Mouse (Mus musculus): Measurements from ENCODE around the gene Mtmr14. TPM values are rescaled to one million over a fixed set of nuclear protein-coding genes. Genes with fewer than 3 reads are reported as not detected.

The Mtmr14 gene
- 44.2 and 46.3 TPM in 2 replicates for polyA plus RNA-seq (2014; fragmentation: Nextera tagmentation; extraction: Ambion mirVana)

DNA sequence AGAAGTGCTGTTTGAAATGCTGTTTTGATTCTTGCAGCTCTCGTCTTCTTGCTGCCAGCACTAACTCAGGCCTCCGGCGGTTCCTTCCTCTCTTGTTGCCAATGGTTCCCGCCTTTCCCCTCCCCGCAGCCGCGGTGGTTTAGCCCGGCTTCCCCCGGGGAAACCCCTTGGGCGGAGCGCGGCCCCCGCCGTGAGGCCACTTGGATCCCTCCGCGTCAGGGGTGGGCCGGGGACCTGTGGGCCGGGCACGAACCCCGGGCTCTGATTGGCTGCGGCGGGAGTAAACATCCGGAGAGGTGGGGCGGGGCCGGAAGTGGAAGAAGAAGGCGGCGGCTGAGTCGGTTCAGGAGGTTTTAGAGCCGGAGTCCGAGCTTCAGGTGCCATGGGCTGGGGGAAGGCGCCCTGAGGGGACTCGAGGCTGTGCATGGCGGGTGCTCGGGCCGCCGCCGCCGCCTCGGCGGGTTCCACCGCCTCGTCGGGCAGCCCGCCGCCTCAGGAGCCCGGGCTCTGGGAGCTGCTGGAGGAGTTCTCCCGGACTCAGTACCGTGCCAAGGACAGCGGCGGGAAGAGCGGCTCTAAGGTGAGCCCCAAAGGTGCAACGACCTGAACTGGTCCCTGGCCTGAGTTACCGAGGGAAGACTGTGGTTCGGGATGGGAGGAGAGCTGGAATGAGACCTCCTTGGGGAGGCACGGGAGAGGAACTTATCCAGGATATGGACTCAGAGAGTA, at the start of gene Mtmr14:
Mtmr14 (plus strand) TSS at position 302 of the 729 bp plus-strand sequence.
- peaks cover 6% of the 10 kb centered on the region for H3K4me1 ChIP-seq (ENCODE audit: control insufficient read depth, insufficient read depth, low read length)
- H3K9me3 ChIP-seq (ENCODE audit: control insufficient read depth, low read length), result no peaks in the 10 kb centered on the region
- under 1% methylated on average over 55 of the region's 55 CpGs for WGBS
- ATAC-seq (ENCODE audit: low FRiP score) (peak; percentile 99), DNase-seq (ENCODE audit: low spot score, missing footprints) (peak; percentile 99)
- peak within 1 kb of the TSS; percentile 93 for H3K4me3 ChIP-seq (ENCODE audit: low read depth, low read length)
- H3K27ac ChIP-seq (ENCODE audit: low read depth, low read length), result peak within 1 kb of the TSS; percentile 36; the same call in 1 of the 2 replicates
- no peaks in the 10 kb centered on the region for H3K27me3 ChIP-seq (ENCODE audit: control insufficient read depth, insufficient read depth, low read length)
- H3K9ac ChIP-seq (ENCODE audit: low read length), result peak within 1 kb of the TSS; percentile 82
- H3K4me2 ChIP-seq, result peak within 1 kb of the TSS; percentile 61
- no peaks in the 10 kb centered on the region for H3K36me3 ChIP-seq (ENCODE audit: control insufficient read depth, insufficient read depth, low read length)

- Histone ChIP-seq H3K9me3 (ENCODE audit: control insufficient read depth, low read length) (no peaks in the 10 kb centered on the region), H3K9ac (ENCODE audit: low read length) (peak overlapping the region; percentile 40), H3K27ac (ENCODE audit: low read depth, low read length) (no peak overlapping the region), H3K4me2 (peak overlapping the region; percentile 89), H3K4me3 (ENCODE audit: low read depth, low read length) (peak overlapping the region; percentile 77), H3K27me3 (ENCODE audit: control insufficient read depth, insufficient read depth, low read length) (no peaks in the 10 kb centered on the region; the same call in 1 of the 2 replicates), H3K36me3 (ENCODE audit: control insufficient read depth, insufficient read depth, low read length) (no peaks in the 10 kb centered on the region), H3K4me1 (ENCODE audit: control insufficient read depth, insufficient read depth, low read length) (peaks cover 16% of the 10 kb centered on the region)
- DNase-seq (ENCODE audit: low spot score, missing footprints) (peak; percentile 90), ATAC-seq (ENCODE audit: low FRiP score) (peak; percentile 68)
- 4% methylated on average over 46 of the region's 46 CpGs for WGBS
Observed at GRCm38 (mm10) chr6:113193765-113194460, 43.7 kb upstream of the Mtmr14 start.

GRCm38 (mm10) chr6:113194517-113194840, 43.2 kb upstream of the Mtmr14 start:
- Histone ChIP-seq H3K4me3 (ENCODE audit: low read depth, low read length) (peak overlapping the region; percentile 77), H3K9ac (ENCODE audit: low read length) (peak overlapping the region; percentile 92), H3K9me3 (ENCODE audit: control insufficient read depth, low read length) (no peaks in the 10 kb centered on the region), H3K27me3 (ENCODE audit: control insufficient read depth, insufficient read depth, low read length) (no peaks in the 10 kb centered on the region; the same call in 1 of the 2 replicates), H3K4me1 (ENCODE audit: control insufficient read depth, insufficient read depth, low read length) (peaks cover 16% of the 10 kb centered on the region), H3K4me2 (peak overlapping the region; percentile 89), H3K27ac (ENCODE audit: low read depth, low read length) (no peak overlapping the region), H3K36me3 (ENCODE audit: control insufficient read depth, insufficient read depth, low read length) (no peaks in the 10 kb centered on the region)
- no peak for ATAC-seq (ENCODE audit: low FRiP score)
- WGBS, result under 1% methylated on average over 5 of the region's 5 CpGs
- peak; percentile 91 for DNase-seq (ENCODE audit: low spot score, missing footprints)

GRCm38 (mm10) chr6:113194841-113195595, 42.6 kb upstream of the Mtmr14 start, which contains the start of gene Lhfpl4:
TSS of gene Lhfpl4 (minus strand) at chr6:113195384.
- H3K4me1 ChIP-seq (ENCODE audit: control insufficient read depth, insufficient read depth, low read length), result peaks cover 16% of the 10 kb centered on the region
- H3K27me3 ChIP-seq (ENCODE audit: control insufficient read depth, insufficient read depth, low read length), result no peaks in the 10 kb centered on the region; the same call in 1 of the 2 replicates
- peak within 1 kb of the TSS; percentile 77 for H3K4me3 ChIP-seq (ENCODE audit: low read depth, low read length)
- H3K4me2 ChIP-seq, result peak within 1 kb of the TSS; percentile 89
- H3K9ac ChIP-seq (ENCODE audit: low read length), result peak within 1 kb of the TSS; percentile 92
- ATAC-seq (ENCODE audit: low FRiP score) (peak; percentile 91), DNase-seq (ENCODE audit: low spot score, missing footprints) (peak; percentile 96)
- H3K9me3 ChIP-seq (ENCODE audit: control insufficient read depth, low read length), result no peaks in the 10 kb centered on the region
- WGBS, result under 1% methylated on average over 50 of the region's 66 CpGs
- H3K36me3 ChIP-seq (ENCODE audit: control insufficient read depth, insufficient read depth, low read length), result no peaks in the 10 kb centered on the region
- H3K27ac ChIP-seq (ENCODE audit: low read depth, low read length), result no peak within 1 kb of the TSS

GRCm38 (mm10) chr6:113195596-113195992, 42.0 kb upstream of the Mtmr14 start:
- Histone ChIP-seq H3K36me3 (ENCODE audit: control insufficient read depth, insufficient read depth, low read length) (no peaks in the 10 kb centered on the region), H3K4me3 (ENCODE audit: low read depth, low read length) (peak overlapping the region; percentile 77), H3K27me3 (ENCODE audit: control insufficient read depth, insufficient read depth, low read length) (no peaks in the 10 kb centered on the region; the same call in 1 of the 2 replicates), H3K9ac (ENCODE audit: low read length) (peak overlapping the region; percentile 92), H3K9me3 (ENCODE audit: control insufficient read depth, low read length) (no peaks in the 10 kb centered on the region), H3K27ac (ENCODE audit: low read depth, low read length) (no peak overlapping the region), H3K4me2 (peak overlapping the region; percentile 89), H3K4me1 (ENCODE audit: control insufficient read depth, insufficient read depth, low read length) (peaks cover 16% of the 10 kb centered on the region)
- WGBS, result 7% methylated on average over 9 of the region's 9 CpGs
- ATAC-seq (ENCODE audit: low FRiP score) (peak; percentile 20; the same call in 1 of the 2 replicates), DNase-seq (ENCODE audit: low spot score, missing footprints) (no peak)

DNA sequence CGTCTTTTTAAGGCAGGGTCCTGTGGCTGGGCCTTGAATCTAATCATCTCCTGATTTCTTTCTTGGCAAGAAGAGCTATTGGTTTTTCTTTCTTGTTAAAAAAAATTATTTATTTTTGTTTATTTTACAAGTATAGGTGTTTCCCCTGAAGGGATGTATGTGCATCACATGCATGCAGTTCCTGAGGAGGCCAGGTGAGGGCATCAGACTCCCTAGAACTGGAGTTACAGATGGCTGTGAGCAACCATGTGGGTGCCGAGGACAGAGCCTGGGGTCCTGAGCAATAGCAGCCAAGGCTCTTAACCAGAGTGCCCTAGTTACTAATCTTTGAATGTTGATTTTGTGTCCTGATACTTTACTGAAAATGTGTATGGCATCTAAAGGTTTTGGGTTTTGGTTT, 21.4 kb upstream of the Mtmr14 start:
- Histone ChIP-seq H3K9ac (ENCODE audit: low read length) (no peak overlapping the region), H3K27ac (ENCODE audit: low read depth, low read length) (no peak overlapping the region), H3K27me3 (ENCODE audit: control insufficient read depth, insufficient read depth, low read length) (no peaks in the 10 kb centered on the region), H3K4me1 (ENCODE audit: control insufficient read depth, insufficient read depth, low read length) (no peaks in the 10 kb centered on the region), H3K4me2 (no peak overlapping the region), H3K9me3 (ENCODE audit: control insufficient read depth, low read length) (no peaks in the 10 kb centered on the region), H3K4me3 (ENCODE audit: low read depth, low read length) (no peak overlapping the region), H3K36me3 (ENCODE audit: control insufficient read depth, insufficient read depth, low read length) (no peaks in the 10 kb centered on the region)
- ATAC-seq (ENCODE audit: low FRiP score), result no peak
- WGBS, result 79% methylated on average over 2 of the region's 2 CpGs
- DNase-seq (ENCODE audit: low spot score, missing footprints), result no peak

- H3K27ac ChIP-seq (ENCODE audit: low read depth, low read length), result no peak overlapping the region
- H3K4me2 ChIP-seq, result no peak overlapping the region
- WGBS, result 79% methylated on average over 4 of the region's 4 CpGs
Observed at GRCm38 (mm10) chr6:113225798-113226197, 11.8 kb upstream of the Mtmr14 start.

DNA sequence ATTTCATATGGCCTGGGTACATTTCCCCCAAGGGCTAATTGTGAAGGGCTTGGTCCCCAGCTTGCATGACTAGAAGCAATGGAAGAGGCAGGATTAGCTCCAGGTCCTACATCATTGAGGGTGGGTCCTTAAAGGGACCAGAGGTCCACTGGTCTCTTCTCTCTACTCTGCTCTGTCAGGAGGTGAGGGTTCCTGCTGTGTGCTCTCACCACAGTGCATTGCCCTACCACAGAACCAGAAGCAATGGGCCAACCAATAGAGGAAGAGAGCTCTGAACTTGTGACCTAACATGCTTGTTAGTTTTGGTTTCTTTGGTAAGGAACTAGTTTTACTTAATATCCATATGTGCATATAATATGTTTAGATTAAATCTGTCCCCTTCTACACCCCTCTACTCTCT, 10.9 kb upstream of the Mtmr14 start:
- no peak overlapping the region for H3K4me3 ChIP-seq (ENCODE audit: low read depth, low read length)
- H3K4me2 ChIP-seq, result no peak overlapping the region
- no peak for DNase-seq (ENCODE audit: low spot score, missing footprints)

More at GRCm38 (mm10) chr6:113225798-113226197, 11.8 kb upstream of the Mtmr14 start:
- H3K36me3 ChIP-seq (ENCODE audit: control insufficient read depth, insufficient read depth, low read length), result no peaks in the 10 kb centered on the region
- H3K4me1 ChIP-seq (ENCODE audit: control insufficient read depth, insufficient read depth, low read length), result no peaks in the 10 kb centered on the region
- no peak for DNase-seq (ENCODE audit: low spot score, missing footprints)
- no peaks in the 10 kb centered on the region for H3K27me3 ChIP-seq (ENCODE audit: control insufficient read depth, insufficient read depth, low read length)
- H3K9ac ChIP-seq (ENCODE audit: low read length), result no peak overlapping the region
- ATAC-seq (ENCODE audit: low FRiP score), result no peak
- H3K9me3 ChIP-seq (ENCODE audit: control insufficient read depth, low read length), result no peaks in the 10 kb centered on the region
- no peak overlapping the region for H3K4me3 ChIP-seq (ENCODE audit: low read depth, low read length)

More for the DNA sequence above, 10.9 kb upstream of the Mtmr14 start:
- Histone ChIP-seq H3K36me3 (ENCODE audit: control insufficient read depth, insufficient read depth, low read length) (no peaks in the 10 kb centered on the region), H3K9ac (ENCODE audit: low read length) (no peak overlapping the region), H3K27ac (ENCODE audit: low read depth, low read length) (no peak overlapping the region), H3K9me3 (ENCODE audit: control insufficient read depth, low read length) (no peaks in the 10 kb centered on the region), H3K27me3 (ENCODE audit: control insufficient read depth, insufficient read depth, low read length) (no peaks in the 10 kb centered on the region), H3K4me1 (ENCODE audit: control insufficient read depth, insufficient read depth, low read length) (no peaks in the 10 kb centered on the region)
- no peak for ATAC-seq (ENCODE audit: low FRiP score)
